Mouse (Mus musculus) gastrocnemius, adult 8-10 months (tissue): ENCODE measurements around the gene Arid2. TPM values are rescaled to one million over a fixed set of nuclear protein-coding genes. Genes with fewer than 3 reads are reported as not detected.
A peak's percentile ranks its signal among the peaks of the same experiment; 100 is the strongest.
"Not testable (repeated sequence)": the region's sequence is repeated elsewhere in the genome, so short reads cannot be mapped to it uniquely, and the experiment has no call there.

ENCODE experiments used
- DNase-seq, 2 experiments: peaks; one replicate each; pipeline ENCODE4 v3.0.0; 2022; ENCODE audit warnings: low spot score in 2 of 2
- total RNA-seq, 4 experiments: library from RNA; stranded (reverse); gene quantifications; 2 replicates each; pipeline ENCODE4 v1.2.4; 2022

The Arid2 gene
- total RNA-seq, 4 experiments from 2014 or later: 10.2 to 12.0 (median 11.2) TPM

DNA sequence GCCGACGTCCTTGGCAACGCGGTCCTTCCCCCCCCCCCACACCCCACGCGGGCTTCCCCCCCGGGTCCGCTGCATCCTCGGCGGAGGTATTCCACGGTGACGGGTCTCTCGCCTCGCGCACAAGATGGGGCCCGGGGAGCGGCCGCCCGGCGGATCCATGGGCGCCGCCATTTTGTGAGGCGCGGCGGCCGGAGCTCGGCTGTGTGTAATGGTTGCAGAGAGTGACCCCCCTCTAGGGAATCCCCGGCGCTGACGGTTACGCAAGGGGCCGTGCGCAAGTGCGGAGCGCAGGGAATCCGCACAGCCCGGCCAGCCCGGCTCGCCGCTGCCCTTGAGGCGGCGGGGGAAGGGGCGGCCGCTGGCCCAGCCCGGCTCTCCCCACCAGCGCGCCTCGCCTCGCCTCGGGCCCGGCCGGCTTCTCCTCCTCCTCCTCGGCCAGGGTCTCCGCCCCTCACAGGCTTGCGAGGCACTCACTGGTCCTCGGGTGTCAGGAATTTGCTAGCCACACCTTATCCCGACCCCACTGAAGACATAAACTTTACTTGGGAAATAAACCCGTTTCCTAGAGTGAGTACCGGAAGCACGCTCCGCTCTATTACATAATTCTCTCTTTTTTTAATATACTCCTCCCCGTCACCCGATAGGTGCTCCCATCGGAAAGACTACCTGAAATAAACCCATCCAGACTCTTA, 1.8 kb upstream of the Arid2 start:
- peak; percentile 87 to 92 for DNase-seq

DNA sequence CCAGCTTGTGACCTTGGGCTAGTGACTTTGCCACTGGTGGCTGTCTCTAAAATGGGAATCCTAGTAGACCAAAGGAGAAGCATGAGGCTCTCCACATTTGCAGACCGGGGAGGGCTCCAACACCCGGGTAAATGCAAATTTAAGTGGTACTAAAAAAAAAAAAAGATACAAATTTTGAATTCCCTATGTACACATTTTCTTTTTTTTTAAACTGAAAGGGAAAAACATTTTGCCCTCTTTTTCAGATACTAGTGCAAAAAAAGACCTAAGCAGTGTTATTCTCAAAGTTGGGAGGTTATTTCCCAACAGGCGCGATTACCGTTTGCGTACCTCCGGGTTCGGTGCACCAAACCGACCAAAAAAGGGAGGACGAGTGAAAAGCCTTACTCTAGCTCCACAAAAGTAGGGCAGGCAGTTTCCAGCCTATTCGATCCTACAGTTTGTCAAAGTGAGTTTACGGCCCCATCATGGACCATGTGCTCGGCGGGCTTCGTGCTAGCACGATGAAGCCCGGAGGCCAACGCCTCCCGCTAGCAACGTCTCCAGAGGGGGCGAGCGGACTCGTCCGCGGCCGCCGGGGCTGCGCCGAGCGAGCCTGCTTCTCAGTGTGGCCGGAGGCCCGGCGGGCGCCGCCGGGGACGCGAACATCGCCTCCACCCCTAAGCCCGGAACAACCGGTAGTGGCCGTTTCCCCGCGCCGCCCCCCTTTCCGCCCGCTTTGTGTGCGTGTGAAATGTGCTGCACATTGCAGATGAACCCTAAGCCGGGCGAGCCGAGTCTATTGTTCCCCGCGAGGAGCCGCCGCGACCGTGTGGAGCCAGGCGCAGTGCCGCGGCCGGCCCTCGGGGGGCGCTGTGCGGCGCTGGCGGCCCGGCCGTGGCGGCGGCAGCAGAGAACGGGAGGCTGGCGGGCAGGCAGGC, 1.0 kb upstream of the Arid2 start:
- peak; percentile 91 for DNase-seq

DNA sequence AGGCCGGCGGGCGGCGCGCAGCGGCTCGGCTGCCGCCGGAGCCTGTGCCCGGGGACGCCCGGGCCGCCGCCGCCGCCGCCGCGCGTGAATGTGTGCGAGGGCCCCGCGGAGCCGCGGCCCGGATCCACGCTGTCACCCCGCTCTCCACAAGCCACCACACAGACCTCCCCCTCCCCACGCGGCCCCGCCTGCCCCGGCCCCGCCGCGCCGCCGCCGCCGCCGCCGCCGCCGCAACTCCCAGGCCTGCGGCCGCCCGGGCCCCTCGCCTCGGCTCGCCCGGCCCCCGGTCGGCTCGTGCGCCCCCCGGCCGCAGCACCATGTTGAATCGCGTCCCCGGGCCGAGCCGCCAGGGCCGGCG, 404 bp upstream of the Arid2 start:
- no peak for DNase-seq

DNA sequence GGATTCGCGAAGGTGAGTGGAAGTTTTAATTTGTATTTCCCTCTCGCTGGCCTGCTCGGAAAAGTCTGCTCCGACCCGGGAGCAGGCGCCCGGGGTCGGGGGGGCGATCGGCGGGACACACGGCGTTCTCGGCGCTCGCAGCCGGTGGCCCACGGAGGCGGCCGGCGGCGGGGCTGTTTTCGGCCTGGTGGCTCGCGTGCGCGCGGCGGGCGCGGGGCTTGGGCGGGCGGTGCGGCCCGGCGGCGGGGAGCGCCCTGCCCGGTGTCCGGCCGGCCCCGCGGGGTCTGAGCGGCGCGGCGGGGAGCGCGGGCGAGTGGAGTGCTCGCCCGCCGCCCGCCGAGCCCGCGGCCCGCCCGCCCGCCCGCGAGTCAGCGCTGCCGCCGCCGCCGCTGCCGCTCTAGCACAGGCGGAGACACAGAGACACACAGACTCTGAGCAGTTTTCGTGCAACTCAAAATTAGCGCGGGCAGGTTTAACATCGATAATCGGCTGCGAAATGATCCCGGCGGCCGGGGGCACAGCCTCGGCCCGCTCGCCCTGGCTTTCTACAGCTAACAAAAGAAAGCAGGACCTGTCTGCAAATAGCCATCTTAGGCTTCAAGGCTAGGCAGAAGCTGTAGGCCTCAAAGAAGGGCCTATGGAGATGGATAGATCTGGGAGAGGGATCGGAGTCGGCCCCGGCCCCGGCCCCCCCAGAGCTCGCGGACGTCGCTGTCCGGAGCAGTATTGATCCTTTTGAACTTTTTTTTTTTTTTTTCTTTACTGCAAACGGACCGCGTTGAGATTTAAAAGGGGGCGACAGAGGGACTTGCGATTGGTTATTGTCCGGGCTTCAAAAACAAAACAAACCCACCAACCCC, 888 bp downstream of the Arid2 start:
- DNase-seq: peak; percentile 11 to 13

DNA sequence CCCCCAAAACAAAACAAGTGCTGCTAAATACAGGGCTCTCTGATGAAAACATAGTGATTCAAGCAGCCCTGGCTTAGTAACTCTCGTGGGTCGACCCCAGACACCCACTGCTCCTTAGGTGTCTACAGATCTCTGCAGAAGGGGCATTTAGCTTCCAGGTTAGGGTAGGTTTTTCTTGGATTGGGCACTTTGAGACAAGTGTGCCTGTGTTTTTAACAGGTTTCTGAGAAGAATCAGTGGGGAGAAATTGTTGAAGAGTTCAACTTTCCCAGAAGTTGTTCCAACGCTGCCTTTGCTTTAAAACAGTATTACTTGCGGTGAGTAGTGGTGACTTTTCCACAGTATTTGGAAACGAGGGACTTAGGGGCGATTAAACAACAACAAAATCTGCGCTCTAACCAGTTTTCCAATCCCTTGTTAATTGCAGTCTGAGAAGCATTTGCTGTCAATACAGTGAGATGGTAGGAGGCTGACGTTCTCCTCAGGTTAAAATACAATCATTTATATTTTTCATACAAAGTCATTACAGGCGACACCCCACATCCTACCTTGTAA, 1.6 kb downstream of the Arid2 start:
- no peak for DNase-seq

DNA sequence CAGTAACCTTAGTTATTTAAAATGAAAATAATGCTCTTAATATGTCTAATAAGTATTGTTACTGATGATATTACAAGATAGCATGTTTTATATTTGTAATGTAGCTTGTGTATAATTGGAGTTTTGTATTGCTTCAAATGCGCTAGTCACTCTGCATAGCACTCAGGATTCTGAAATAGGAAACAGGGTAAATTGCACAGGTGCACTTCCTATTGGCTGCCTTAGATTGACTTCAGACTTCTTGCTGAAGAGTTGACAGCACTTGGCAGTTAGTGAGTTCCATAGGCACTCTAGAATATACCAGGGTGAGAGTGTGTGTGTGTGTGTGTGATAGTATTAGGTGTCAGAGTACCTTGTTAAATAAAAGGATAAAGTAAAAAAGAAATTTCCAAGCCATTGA, 2.7 kb downstream of the Arid2 start:
- DNase-seq: no peak

DNA sequence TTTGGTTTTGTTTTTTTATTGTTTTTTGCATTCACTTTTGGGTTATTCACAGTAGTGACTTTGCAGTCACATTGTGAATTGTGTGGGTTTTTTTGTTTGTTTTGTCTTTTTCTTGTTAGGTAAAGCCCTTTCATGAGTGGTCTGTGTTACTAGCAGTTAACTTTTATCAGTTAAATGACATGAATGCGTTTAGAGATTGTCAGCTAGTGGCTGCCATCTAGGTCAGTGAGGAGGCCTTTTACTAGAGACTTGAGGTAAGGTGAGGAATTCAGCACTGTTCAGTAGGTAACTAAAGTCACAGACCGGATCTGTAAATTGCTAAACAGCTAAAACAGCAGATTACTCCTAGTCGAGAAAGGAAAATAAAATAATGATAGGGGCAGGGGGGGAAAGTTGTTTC, 6.1 kb downstream of the Arid2 start:
- no peak for DNase-seq

DNA sequence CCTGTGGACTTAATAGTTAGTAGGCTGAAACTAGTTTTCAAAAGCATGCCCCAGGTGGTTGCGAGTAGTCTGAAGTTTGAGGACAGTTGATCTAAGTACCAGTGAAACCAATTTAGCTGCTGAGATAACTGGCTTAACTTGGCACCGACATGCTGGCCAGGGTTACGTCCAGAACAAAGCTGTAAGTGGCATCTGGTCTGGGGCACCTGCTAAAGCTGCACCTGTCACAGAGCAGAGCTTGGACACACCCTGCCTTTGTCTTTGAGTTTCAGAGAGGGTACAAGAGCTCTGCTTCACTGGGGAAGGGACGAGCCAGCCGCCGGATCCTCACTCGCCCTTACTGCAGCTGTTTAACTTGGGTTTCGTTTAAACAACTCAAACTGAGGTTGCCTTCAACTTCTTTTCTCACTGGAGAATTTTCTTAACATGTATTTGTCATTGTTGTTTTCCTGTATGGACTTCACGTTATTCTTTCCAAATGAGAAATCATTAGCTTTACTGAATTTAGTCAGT, 9.8 kb downstream of the Arid2 start:
- no peak for DNase-seq

DNA sequence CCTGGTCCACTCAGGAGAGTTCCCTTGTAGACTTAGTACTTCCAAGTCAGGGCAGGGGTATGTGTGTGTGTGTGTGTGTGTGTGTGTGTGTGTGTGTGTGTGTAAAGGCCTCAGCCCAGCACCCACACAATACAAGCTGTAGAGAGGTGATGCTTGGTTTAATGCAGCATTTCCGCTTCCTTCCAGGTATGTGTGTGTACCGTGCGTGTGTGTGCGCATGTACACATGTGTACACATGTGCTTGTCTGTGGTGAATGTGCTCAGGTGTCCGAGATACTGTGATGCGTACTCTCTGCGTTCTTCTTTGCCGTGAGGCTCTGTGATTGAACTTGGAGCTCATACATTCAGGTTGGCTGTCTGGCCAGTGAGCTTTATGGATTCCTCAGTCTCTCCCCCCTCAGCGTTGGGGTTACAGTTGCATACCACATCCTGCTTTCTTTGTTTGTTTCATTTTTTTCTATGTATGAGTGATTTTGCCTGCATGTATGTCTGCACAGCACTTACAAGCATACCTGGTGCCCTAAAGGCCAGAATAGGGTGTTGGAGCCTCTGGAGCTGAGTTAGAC, 10.4 kb downstream of the Arid2 start:
- DNase-seq: no peak

DNA sequence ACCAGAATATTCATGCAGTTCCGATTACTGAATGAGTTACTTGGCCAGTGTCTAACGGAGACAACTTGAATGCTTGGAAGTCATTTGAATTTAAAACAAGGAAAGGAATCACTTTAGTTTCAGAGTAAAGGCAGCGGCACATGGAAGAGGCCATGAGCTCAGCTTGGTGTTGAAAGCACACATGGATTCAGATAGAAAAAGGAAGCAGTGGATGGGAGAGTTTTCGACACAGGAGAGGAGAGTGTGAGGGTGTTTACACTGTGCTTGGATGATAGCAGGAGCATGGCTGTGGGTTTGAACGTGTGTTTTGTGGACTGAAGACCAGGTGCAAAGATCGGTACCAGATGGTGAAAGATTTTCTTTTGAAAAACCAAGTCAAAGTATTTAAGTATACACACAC, 22.0 kb downstream of the Arid2 start:
- no peak for DNase-seq

DNA sequence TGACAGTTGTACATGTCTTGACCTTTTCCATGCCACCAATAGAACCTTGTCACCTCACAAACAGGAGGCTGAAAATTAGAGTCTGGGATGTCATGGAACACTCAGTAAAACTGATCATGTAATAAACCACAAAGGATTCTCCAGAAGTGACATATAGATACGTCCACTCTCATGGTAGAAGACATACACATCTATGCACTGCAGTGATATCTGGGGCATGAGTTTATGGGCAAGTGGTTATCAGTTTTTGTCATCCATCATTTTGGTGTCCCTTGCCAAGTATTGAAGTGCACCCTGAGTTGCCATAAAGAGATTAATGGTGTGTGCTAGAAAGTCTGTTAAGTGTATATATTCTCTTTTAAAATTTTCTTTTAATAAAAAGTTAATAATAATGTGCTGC, 25.6 kb downstream of the Arid2 start:
- no peak for DNase-seq

DNA sequence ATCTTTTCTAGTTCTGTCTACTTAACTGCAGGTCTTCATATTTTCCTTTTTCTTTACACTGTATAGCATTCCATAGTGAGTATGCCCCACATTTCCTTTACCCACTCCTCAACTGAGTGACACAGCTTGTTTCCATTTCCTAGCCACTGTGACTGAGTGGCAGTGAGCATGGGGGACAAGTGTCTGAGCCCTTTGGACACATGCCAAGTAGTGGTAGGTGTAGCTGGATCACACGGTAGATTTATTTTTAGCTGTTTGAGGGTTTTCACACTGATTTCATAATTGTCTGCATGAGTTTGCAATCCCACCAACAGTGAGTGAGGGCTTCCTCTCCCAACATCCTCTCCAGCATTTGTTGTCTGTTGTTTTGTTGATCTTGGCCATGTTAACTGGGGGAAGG, 28.3 kb downstream of the Arid2 start:
- no peak for DNase-seq

DNA sequence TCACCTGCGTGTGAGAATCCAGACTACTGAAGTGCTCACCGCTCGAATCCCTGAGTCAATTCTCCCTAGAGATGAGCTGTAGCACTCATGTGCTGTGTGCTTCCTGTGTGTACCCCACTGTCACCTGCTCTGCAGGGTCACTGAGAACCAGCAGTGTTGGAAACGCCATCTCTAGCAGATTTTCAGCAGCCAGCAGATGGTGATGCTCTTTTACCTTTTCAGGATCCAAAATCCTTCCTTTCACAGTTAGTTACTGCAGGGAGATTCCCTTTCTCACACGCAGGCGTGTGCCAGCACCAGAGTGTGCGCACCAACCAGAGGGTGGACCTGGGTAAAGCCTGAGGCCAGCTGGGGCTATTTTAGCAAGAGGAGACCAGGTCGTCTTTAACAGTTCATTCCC, 32.0 kb downstream of the Arid2 start:
- no peak for DNase-seq

DNA sequence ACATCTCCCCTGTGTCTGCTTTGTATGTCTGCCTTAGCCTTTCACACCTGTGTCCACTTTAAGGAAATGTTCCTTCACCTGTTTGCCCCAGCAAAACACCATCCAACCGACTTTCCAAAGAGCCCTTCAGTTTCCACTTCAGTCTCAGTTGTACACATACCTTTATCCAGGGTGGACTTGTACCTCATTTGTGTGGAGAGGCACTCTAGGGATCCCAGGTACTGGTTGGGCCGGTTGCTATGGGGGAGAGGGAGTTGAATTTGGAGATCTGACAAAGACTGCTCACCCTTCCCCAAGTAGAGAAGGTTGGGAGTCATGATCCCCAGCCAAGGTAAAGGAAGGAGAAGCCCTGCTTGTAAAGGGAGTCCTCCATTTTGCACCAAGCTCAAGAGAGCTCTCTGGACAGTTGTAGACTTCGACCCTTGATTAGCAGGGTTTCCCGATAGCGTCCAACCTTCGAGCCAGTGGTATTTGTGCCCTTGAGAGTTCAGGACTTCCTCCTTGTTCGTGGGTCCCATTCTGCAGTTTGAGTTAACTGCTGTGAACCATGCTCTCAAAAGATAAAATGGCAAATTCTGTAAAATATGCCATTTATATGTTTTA, 38.5 kb downstream of the Arid2 start:
- no peak for DNase-seq

DNA sequence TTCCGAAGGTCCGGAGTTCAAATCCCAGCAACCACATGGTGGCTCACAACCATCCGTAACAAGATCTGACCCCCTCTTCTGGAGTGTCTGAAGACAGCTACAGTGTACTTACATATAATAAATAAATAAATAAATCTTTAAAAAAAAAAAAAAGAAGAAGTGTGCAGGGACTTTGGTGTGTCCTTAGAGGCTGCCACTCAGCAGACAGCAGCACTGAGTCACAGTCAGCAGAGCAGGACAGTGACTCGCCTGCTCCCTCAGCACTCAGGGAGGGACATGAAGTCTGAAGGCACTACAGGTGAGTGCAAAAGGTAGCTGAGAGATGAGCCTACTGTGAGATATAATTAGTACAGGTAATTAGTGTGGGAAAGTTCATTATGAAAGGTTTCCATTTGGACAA, 41.4 kb downstream of the Arid2 start:
- not testable (repeated sequence) for DNase-seq

DNA sequence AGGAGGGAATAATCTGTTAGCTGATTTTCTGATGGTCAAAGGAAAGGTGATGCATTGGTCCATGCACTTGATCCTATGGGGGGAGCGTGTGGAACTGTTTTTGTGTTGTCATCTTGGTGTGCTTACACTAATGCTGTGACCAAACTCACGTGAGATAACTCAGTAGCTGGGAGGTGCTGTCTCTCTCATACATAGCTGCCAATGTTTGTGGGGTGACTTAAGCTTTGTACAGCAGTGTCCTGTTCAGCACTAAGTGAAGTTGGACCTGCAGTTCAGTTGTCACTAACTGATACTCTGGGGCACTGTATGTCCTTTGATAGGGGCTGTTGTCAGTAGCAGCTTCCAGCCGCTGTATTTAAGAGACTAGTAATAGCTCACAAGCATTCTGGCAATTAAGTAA, 43.2 kb downstream of the Arid2 start:
- DNase-seq: no peak

DNA sequence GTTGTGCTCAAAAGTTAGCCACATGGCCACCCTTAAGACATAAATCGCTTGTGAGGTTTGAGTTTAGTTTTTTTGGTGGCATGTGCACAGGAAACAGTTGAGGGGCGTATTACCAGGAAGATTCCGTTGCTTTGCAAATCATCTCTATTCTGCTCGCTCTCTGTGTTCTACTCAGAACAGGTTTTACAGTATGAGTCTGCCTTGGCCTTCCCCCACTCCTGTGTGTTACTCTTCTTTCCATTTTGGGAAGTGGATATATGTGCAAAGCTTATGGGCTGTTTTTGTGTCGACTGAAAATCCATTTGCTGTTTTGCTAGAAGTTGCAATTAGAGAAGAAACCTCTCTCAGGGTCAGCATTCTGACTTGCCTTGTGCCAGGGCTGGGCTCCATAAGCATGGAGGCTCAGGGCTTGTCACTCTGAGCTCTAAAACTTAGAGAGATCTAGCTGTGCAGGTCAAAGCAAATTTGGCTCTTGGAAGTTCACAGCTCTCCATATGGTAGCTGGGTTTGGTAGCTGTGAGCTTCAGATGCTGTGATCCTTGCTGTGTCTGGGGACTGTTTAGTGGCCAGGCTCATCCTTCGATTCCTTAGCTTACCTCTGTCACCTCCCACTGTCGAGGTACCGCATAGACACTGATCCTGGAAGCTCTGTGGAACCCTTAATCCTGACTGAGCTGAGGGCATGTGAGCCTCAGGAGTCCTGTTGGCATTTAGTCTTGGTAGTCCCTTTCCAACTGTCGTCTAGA, 45.3 kb downstream of the Arid2 start:
- no peak for DNase-seq

DNA sequence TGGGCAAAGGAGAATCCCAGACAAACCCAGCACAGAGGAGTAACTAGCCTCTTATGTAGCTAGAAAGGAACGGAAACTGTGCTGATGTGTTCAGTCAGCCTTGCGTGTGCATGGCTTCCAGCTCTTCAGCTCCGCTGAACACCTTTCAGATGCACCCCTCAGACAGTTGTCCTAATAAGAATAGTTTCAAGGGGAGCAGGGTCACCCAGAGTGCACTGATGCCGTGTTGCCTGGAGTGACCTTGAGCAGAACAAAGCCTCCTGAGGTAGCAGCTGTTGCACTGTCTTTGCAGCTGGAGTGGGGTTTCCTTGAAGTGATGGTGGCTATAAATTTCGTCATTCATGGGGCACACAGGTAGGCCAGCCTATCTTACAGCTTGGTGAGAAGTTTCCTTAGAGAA, 46.0 kb downstream of the Arid2 start:
- no peak for DNase-seq

DNA sequence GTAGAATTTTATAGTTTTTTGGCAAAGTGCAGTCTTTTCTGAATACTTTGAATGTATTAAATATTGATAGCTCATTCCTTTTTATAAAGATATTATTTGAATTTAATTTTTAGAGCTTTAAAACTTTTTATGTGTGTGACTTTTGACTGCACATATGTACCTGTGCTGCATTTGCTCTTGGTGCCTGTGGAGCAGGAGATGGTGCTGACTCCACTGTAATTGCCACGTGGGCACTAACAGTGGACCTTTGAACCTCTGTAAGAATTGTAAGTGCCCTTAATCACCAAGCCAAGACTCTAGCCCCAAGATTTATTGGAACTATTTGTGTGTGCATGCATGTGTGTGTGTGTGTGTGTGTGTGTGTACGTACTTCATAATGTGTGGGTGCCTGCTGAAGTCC, 53.6 kb downstream of the Arid2 start:
- DNase-seq: no peak

DNA sequence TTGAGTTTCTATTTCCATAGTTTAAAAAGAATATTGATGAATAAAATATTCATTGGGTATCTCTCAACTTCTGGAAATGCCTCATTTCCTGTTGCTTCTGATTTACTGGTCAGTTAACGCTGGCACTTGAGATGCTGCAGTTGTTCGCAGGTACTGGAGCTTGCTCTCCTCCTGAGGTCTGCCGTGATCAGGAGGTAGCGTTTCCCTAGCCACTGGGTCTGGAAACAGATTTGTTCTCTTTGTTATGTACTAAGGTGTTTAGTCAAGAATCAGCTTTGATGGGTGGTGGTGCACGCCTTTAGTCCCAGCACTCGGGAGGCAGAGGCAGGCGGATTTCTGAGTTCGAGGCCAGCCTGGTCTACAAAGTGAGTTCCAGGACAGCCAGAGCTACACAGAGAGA, 54.8 kb downstream of the Arid2 start:
- DNase-seq: no peak
